Mouse (Mus musculus) Patski (cell line): ENCODE data around the gene Pde10a. TPM values are rescaled to one million over a fixed set of nuclear protein-coding genes. Genes with fewer than 3 reads are reported as not detected.

Experiments
- ATAC-seq: fragments of 100-300 bp; one replicate; pipeline ENCODE4 v1.8.0; 2021
- CTCF ChIA-PET: fragments of 350-600 bp; sonication (Branson Sonifier 250); formaldehyde crosslinking; loops from one replicate; lab custom pipeline; 2022; ENCODE audit warnings: inconsistent platforms; lab: Charles Lee
- POLR2A ChIA-PET: fragments of 350-600 bp; sonication (Branson Sonifier 250); formaldehyde crosslinking; loops from one replicate; lab custom pipeline; 2022; ENCODE audit warnings: antibody characterized with exemption, inconsistent platforms; lab: Charles Lee
- DNase-seq: peaks from one replicate; pipeline ENCODE4 v3.0.0-alpha.2; 2011; ENCODE audit warnings: low read depth, low spot score
- H3K27me3 ChIP-seq: fragments of 371-371 bp; one replicate; pipeline ENCODE4 v1.5.1; 2021
- CTCF ChIP-seq: fragments of 100-300 bp; IDR thresholded peaks from one replicate; pipeline ENCODE4 v1.5.1; 2021
- in situ Hi-C: fragments of 300-500 bp; cut with MboI; formaldehyde crosslinking; loops from 3 replicates; pipeline ENCODE4 v1.11.1; 2018; ENCODE audit warnings: low pct_unique_long_range_greater_than_20kb, mixed read lengths
- polyA plus RNA-seq: library from polyadenylated mRNA; unstranded; gene quantifications from one replicate; pipeline ENCODE4 v1.2.3, GENCODE M21; 2021

The Pde10a gene
- polyA plus RNA-seq, 1 experiment from 2014 or later, result 7.7 TPM

- in situ Hi-C loops, result loop anchor here (25.0 kb wide), 1 partner anchor 2009 kb away; no protein-coding TSS in a partner anchor
- ATAC-seq (no peak), DNase-seq (no peak)
- CTCF ChIA-PET, result interaction anchor here (0.9 to 3.2 kb wide), 10 partner anchors 8 to 95 kb away, joined by 3 to 15 read pairs (median 8); no protein-coding TSS in a partner anchor
- no peak for TF ChIP-seq CTCF
- no peaks in the 10 kb centered on the region for H3K27me3 ChIP-seq
- POLR2A ChIA-PET, result interaction anchor here (1.3 kb wide), 1 partner anchor 11 kb away, joined by 3 read pairs; no protein-coding TSS in a partner anchor
Measured at GRCm38 (mm10) chr17:8871396-8871795, 346.2 kb downstream of the Pde10a start.

- POLR2A ChIA-PET, result interaction anchor here (0.9 to 1.8 kb wide), 4 partner anchors 9 to 34 kb away, joined by 3 to 9 read pairs (median 4); no protein-coding TSS in a partner anchor
- ATAC-seq (no peak), DNase-seq (no peak)
- no peaks in the 10 kb centered on the region for H3K27me3 ChIP-seq
- in situ Hi-C loops, result loop anchor here (25.0 kb wide), 1 partner anchor 2010 kb away; no protein-coding TSS in a partner anchor
- TF ChIP-seq CTCF, result no peak
- CTCF ChIA-PET, result interaction anchor here (0.9 to 3.2 kb wide), 13 partner anchors 9 to 117 kb away, joined by 3 to 13 read pairs (median 6); partner anchors contain the start of gene 1700010I14Rik
Measured at GRCm38 (mm10) chr17:8871997-8872593, 346.9 kb downstream of the Pde10a start.

DNA sequence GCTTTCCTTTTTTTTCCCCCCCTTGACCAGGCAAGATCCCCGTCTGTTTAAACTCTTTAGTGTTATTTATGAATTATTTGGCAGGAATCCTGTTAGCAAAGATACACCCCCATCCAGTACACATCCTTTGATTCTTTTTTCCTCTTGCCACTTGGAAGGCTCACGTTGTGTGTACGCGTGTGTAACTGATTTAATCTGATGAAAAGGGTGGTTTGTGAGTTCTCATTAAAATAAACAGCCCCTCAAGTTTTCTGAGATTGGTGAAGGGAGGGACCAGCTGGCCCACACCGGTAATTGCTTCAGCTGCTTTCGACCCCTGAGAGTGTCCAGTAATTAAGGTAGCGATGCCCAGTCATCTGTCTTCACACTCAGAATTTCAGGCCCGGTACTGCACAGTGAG lies 347.4 kb downstream of the Pde10a start:
- ChIA-PET CTCF (interaction anchor here (0.9 to 3.2 kb wide), 14 partner anchors 8 to 116 kb away, joined by 3 to 13 read pairs (median 5); partner anchors contain the start of gene 1700010I14Rik), POLR2A (interaction anchor here (0.7 to 1.8 kb wide), 5 partner anchors 8 to 34 kb away, joined by 3 to 9 read pairs (median 4); no protein-coding TSS in a partner anchor)
- no peak for TF ChIP-seq CTCF
- DNase-seq (no peak), ATAC-seq (no peak)
- no peaks in the 10 kb centered on the region for H3K27me3 ChIP-seq
- in situ Hi-C loops, result loop anchor here (25.0 kb wide), 1 partner anchor 2010 kb away; no protein-coding TSS in a partner anchor

GRCm38 (mm10) chr17:8878056-8878455 lies 352.9 kb downstream of the Pde10a start:
- in situ Hi-C loops, result no loop called here

GRCm38 (mm10) chr17:8881711-8882110 lies 356.5 kb downstream of the Pde10a start:
- no peak for DNase-seq
- no peaks in the 10 kb centered on the region for H3K27me3 ChIP-seq
- no peak for TF ChIP-seq CTCF
- CTCF ChIA-PET, result interaction anchor here (0.7 to 5.6 kb wide), 12 partner anchors 9 to 126 kb away, joined by 3 to 63 read pairs (median 4); no protein-coding TSS in a partner anchor
- POLR2A ChIA-PET, result interaction anchor here (1.0 to 1.5 kb wide), 3 partner anchors 9 to 24 kb away, joined by 3 to 8 read pairs (median 5); no protein-coding TSS in a partner anchor
- in situ Hi-C loops, result no loop called here
- ATAC-seq, result no peak

More at GRCm38 (mm10) chr17:8878056-8878455, 352.9 kb downstream of the Pde10a start:
- ATAC-seq, result no peak
- ChIA-PET CTCF (interaction anchor here (1.4 to 5.6 kb wide), 2 partner anchors 16 to 99 kb away, joined by 3 to 63 read pairs; no protein-coding TSS in a partner anchor), POLR2A (interaction anchor here (1.1 kb wide), 1 partner anchor 12 kb away, joined by 4 read pairs; no protein-coding TSS in a partner anchor)
- no peak for DNase-seq
- no peak for TF ChIP-seq CTCF
- no peaks in the 10 kb centered on the region for H3K27me3 ChIP-seq

DNA sequence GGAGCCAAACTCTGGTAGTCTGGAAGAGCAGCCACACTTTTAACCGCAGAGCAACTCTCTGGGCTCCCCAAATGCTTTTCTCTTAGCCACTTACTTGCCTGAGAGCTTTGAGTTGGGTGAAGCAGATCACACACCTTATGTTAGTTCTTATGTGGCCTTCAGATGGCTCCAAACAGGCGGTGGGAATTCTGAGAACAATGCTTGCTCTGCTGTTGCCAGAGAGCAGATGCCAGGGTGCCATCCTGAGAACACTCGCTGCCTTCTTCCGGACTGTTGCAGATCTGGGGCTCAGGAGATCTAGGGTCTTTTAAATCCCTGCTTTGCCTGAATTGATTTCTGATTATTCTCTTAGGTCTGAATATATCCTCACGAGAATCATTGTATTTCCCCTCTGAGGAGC lies 359.5 kb downstream of the Pde10a start:
- no peaks in the 10 kb centered on the region for H3K27me3 ChIP-seq
- in situ Hi-C loops, result no loop called here
- CTCF ChIA-PET, result no interaction called here
- no peak for DNase-seq
- POLR2A ChIA-PET, result no interaction called here
- no peak for ATAC-seq
- no peak for TF ChIP-seq CTCF

DNA sequence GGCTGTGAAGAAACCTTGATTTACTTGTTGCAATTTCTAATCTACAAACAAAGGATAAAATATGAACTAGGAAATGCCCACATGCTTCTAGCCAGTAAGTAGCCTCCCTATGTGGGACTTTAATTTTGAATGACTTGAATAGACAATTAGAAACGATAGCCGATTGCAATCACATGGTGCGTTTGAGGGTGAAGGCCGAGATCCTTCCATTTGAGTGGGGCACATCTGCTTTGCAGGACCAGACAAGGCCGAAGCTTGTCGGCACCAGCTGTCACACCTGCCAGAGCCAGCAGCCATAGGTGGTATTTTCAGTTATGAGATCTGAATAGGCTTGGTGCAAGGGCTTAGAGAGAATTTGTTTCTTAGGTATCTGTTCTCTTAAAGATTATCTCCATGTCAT lies 360.7 kb downstream of the Pde10a start:
- in situ Hi-C loops, result no loop called here
- ATAC-seq, result no peak
- POLR2A ChIA-PET, result interaction anchor here (0.7 to 1.3 kb wide), 2 partner anchors 9 to 13 kb away, joined by 6 to 7 read pairs; no protein-coding TSS in a partner anchor

GRCm38 (mm10) chr17:8888105-8888504 lies 362.9 kb downstream of the Pde10a start:
- ATAC-seq (no peak), DNase-seq (no peak)
- no peak for TF ChIP-seq CTCF
- CTCF ChIA-PET, result interaction anchor here (1.3 to 2.0 kb wide), 4 partner anchors 11 to 103 kb away, joined by 3 to 10 read pairs (median 5); no protein-coding TSS in a partner anchor
- POLR2A ChIA-PET, result interaction anchor here (0.6 to 2.0 kb wide), 3 partner anchors 9 to 116 kb away, joined by 3 to 8 read pairs (median 3); no protein-coding TSS in a partner anchor
- H3K27me3 ChIP-seq, result no peaks in the 10 kb centered on the region
- in situ Hi-C loops, result no loop called here

More for the DNA sequence above, 360.7 kb downstream of the Pde10a start:
- no peak for TF ChIP-seq CTCF
- no peaks in the 10 kb centered on the region for H3K27me3 ChIP-seq
- CTCF ChIA-PET, result interaction anchor here (0.9 to 2.0 kb wide), 6 partner anchors 10 to 66 kb away, joined by 3 to 13 read pairs (median 5); no protein-coding TSS in a partner anchor
- DNase-seq, result no peak

DNA sequence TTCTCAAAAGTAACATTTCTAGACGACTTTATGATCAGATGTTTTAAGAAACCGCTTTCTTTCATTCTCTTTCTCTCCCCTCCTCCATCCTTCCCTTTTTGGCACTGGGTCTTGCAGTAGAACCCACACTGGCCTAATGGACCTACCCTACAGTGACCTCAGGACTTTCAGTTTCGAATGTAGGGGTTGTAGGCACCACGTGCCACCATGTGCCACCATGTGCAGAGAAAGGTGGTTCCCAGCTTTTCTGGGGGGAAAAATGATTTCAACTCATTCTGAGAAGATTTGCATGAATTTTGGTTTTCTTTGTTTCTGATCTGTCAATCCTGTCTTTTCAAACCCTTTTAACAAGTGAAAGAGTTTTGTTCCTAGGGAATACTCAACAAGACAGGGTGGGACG lies 363.5 kb downstream of the Pde10a start:
- no peak for ATAC-seq
- in situ Hi-C loops, result no loop called here
- H3K27me3 ChIP-seq, result no peaks in the 10 kb centered on the region
- no peak for TF ChIP-seq CTCF
- DNase-seq, result no peak
- ChIA-PET CTCF (interaction anchor here (0.8 to 1.9 kb wide), 3 partner anchors 13 to 122 kb away, joined by 3 to 10 read pairs (median 4); no protein-coding TSS in a partner anchor), POLR2A (no interaction called here)

DNA sequence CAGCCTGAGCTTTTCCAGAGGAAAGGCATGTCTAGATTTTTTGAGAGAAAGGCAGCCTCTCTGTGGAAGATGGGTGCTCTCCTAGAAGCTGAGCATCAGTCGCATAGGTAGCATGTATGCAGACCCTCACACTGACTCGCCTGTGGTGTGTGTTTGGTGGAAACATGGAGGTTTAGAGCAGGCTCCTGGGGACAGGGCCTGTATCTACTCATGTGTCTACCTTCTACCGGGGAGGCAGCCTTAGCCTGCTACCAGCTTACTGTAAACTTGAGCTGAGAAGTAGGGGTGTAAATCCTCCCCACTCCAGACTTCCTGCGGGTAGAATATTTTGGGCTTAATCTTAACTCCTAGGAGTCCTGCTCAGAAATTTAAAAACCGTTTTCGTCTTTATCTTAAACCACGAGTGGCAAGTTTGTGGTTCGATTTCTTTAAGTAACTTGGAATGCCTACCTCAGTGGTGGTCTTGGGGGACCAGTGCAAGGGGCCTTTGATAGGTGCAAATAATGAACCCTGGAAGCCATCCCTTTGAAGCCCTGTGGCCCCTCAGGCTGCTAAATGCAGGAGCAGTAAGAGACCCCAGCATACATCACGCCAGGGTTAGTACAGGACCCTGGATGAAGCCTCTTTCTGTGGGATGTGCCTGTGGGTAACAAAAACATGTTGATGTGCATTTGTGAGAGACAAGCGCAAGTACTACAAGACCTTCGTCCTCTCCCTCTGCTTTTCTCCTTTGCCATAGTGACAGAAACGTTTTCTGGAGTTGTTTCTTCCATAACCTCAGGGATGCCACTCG lies 367.2 kb downstream of the Pde10a start:
- ATAC-seq (no peak), DNase-seq (no peak)
- POLR2A ChIA-PET, result interaction anchor here (0.8 to 1.2 kb wide), 3 partner anchors 10 to 72 kb away, joined by 3 to 4 read pairs (median 3); no protein-coding TSS in a partner anchor
- no peaks in the 10 kb centered on the region for H3K27me3 ChIP-seq
- CTCF ChIA-PET, result interaction anchor here (0.9 to 8.2 kb wide), 14 partner anchors 9 to 98 kb away, joined by 3 to 63 read pairs (median 6); no protein-coding TSS in a partner anchor
- no peak for TF ChIP-seq CTCF
- in situ Hi-C loops, result no loop called here
